Mouse (Mus musculus) thymus, postnatal 14 days (tissue): ENCODE results near the gene Galnt10.

Source experiments
- DNase-seq: peaks from one replicate; pipeline ENCODE4 v3.0.0; 2021

The Galnt10 gene

DNA sequence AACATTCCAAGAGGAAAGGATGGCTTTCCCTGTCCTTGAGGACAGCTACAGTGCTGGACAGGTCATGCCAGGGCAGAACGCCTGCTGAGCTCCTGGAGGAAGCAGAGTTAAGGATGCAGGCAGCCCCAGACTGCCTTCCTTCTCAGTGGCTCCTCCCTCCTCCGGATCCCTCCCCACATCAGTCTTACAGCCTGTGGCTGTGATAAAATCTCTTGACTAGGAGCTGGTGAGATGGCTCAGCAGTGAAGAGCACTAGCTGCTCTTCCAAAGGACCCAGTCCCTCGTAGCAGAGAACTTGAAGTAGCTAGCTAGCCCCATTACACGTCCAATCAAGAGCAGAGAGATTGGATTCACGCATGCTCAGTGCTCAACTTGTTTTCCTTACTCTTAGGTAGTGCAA is 15.6 kb downstream of the Galnt10 start:
- peak; percentile 61 for DNase-seq

- peak; percentile 4 for DNase-seq
Observed at GRCm38 (mm10) chr11:57661492-57662229, 16.4 kb downstream of the Galnt10 start.

DNA sequence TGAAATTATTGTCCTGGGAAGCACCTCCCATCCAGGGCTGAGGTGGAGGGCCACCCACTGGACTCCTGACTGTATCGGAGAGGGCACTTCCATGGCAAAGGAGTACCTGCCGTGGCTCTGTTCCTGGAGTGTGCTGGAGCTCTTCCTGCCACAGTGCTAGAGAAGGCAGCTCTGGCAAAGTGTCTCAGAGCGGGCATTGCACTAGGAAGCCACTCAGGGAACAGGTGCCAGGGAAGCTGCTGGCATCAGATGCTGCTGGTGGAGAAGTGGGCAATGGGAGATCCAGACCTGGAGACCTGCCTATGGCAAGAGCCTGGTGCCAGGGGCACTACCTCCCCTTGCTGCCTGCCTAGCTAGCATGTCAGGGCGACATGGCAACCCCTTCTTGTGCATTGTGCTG is 17.0 kb downstream of the Galnt10 start:
- DNase-seq = no peak

DNA sequence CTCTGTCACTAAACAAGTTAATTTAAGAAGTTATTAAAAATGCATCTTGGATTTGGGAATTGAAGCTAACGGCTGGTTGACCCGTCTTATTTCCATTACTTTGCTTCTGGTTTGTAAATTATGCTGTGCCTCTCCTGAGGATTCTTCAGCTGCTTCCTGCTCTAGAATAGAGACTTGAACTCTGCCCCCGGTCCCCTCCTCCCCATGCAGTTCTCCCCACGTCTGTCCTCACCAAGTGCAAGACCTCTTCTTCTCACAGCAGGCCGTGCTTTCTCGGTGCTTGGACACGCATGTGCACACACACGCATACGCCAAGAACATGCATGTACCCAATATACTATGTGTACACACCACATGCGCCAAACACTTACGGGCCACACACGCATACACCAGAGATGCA is 18.0 kb downstream of the Galnt10 start:
- DNase-seq = no peak

GRCm38 (mm10) chr11:57664741-57665140 is 19.5 kb downstream of the Galnt10 start:
- peak; percentile 77 for DNase-seq

DNA sequence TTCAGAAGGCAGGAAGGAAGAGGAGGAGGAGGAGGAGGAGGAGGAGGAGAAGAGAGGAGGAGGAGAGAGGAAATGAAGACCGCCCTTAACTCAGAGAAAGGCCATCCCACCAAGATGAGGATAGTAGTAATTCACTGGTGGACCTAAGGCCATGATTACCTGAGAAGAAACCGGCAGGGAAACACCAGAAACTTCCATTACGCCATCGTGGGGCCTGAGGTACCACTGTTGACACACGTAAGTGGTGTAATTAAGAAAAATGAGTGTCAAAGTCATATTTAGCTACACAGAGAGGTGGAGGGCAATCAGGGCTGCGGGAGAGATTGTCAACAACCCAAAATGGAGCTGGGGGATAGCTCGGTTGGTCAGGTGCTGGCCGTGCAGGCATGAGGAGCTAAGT is 23.0 kb downstream of the Galnt10 start:
- DNase-seq = no peak

GRCm38 (mm10) chr11:57669522-57669921 is 24.3 kb downstream of the Galnt10 start:
- peak; percentile 72 for DNase-seq

- DNase-seq = no peak
Observed at GRCm38 (mm10) chr11:57671120-57671697, 26.0 kb downstream of the Galnt10 start.

DNA sequence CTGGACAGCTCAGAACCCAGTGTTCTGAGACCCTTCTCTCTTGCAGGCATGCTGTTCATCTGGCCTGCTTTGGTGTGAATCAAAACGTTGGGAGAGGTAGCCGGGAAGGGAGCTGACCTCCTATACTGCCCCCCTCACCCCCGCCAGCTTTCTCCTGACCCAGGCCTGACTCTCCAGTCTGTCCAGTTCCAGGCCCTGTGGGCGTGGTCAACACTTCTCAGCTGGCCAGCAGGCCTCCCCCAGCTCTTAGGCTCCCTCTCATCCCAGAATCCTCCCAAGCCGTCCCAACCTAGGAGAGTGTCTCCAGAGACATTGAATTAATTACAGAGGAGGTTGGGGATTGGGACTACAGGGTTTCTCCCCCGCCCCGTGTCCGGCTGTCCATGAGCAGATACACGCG is 26.6 kb downstream of the Galnt10 start:
- DNase-seq = no peak

GRCm38 (mm10) chr11:57672995-57673394 is 27.8 kb downstream of the Galnt10 start:
- DNase-seq = peak; percentile 73

GRCm38 (mm10) chr11:57673977-57674687 is 28.9 kb downstream of the Galnt10 start:
- DNase-seq = no peak

GRCm38 (mm10) chr11:57677261-57677660 is 32.0 kb downstream of the Galnt10 start:
- no peak for DNase-seq

GRCm38 (mm10) chr11:57682589-57682988 is 37.3 kb downstream of the Galnt10 start:
- no peak for DNase-seq

DNA sequence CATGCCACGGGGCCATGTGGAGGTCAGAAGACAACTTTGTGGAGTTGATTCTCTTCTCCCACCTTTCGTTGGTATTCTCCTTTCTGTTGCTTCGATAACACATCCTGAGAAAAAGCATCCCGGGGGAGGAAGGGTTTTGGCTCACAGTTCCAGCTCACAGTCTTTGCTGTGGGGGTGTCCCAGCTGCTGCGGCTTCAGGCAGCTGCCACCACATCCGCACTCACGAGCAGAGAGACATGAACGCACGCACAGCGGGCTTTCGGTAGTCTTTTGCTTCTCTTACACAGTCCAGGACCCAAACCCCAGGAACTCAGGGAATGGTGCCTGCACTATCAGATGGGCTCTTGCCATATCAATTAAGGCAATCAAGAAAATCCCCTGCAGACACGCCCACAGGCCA is 37.9 kb downstream of the Galnt10 start:
- DNase-seq = peak; percentile 59

GRCm38 (mm10) chr11:57683931-57684330 is 38.7 kb downstream of the Galnt10 start:
- no peak for DNase-seq

DNA sequence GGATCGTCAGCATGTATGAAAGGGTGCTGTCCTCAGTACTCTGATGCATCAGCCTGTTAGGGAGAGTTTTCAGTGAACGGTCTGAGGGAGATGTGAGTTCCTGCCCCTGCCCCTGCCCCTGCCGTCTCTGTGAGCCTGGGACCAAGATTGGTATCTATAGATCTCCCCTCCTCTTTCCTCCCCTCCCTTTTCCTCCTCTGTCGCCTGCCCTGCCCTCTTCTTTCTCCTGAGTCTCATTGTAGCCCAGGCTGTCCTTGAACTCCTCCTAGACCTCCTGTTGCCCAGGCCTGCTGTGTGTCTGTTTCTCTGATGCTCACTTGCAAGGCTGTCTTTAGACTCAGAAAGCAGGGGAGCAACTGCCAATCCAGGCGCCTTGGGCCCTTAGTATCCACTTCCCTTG is 39.6 kb downstream of the Galnt10 start:
- no peak for DNase-seq

DNA sequence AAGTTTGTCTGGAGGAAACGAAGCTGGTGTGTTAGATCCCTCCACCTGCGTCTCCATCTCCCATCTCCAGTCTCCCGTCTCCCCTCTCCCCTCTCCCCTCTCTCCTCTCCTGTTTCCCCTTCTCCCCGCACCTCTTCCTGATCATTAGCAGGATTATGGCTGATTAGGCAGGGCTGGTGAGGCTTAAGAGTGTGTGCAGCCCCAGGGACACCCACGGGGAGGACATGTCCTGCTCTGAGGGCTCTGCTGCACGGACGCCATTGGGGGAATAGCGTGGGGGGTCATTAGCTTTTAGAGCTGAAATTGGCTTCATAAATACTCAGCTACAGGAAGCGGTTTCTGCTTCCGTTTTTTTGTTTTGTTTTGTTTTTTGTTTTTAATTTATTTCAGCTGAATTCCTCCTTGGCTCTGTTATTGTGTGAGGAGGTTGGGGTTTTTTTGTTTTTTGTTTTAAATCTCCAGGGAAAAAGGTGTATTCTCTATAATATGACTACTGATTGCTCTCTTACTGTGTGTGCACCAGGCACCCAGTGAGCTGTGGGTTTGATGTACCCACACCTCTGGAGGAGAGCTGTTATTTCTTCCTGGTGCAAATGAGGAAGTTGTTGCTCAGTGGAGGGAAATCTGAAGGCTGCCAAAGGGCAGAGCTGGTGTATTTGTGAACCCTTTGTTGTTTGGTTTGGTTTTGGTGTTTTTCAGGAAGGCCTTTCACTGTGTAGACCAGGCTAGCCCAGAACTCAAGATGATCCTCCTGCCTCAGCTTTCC is 40.6 kb downstream of the Galnt10 start:
- no peak for DNase-seq

DNA sequence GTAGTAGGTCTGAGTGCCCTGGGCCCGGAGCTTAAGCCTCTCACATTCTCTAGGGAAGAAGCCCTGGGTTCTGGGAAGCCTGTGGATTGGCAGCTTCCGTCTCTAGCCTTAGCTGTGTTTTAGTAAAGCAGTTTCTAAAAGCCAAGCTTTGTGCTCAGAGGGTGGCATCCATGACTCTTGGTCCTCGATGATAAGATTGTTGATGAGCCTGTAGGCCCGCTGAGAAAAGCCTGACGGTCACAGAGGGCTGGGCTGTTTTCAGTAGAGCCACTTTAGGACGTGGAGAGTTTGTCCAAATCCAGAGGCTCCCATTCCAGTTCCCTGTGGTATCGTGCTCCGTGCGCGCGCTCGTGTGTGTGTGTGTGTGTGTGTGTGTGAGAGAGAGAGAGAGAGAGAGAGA is 41.6 kb downstream of the Galnt10 start:
- DNase-seq = no peak

DNA sequence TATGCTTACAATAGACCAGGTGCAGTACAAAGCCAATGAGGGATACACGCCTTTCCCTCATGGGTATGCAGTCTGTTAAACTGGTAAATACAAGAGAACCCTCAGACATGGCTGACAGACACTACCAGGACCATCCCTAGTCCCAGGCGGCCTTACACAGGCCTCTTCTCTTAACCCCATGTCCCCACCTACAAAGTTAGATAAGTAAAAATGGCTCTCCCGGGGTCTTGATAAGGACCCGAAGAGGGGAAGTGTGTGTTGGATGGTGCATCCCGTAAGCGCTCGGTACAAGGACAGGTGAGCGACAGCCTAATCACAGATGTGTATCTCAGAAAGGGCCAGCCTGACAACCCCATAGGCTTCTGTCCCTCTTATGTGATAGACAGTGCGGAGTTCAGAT is 42.0 kb downstream of the Galnt10 start:
- DNase-seq = no peak

DNA sequence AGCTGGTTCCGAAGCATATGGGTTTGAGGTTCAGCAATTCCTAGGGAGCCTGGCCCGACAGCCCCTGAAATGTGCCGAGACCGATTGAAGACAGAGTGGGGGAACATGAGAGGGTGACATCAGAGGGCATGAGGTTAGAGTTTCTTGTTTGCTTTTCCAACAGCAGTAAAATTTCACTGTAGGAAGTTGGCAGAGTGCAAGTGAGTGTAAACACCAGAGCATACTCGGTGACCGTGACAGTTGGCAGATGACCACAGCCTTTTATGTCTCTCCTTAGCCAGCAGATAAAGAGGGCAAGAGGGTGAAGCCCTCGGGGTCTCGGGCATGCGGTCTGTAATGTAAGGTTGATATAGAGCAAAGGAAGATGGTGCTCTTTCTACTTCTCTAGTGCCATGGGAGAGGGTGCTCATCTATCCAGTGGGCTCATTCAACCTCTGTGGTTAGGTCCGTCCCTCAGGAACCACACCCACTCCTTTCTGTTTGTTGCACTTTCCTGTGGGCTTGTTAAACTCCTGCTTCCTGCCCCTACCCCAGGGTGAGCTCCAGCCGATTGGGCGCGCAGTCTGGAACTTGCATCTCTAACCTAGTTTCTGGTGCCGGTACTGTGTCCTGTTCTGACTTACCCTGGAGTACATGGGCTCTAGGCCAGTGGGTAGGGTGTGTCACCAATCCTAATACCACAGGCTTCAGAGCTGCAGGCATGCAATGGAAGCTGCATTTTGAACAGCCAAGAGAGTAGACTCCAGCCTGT is 43.1 kb downstream of the Galnt10 start:
- DNase-seq = no peak

GRCm38 (mm10) chr11:57689811-57690210 is 44.6 kb downstream of the Galnt10 start:
- DNase-seq = no peak

DNA sequence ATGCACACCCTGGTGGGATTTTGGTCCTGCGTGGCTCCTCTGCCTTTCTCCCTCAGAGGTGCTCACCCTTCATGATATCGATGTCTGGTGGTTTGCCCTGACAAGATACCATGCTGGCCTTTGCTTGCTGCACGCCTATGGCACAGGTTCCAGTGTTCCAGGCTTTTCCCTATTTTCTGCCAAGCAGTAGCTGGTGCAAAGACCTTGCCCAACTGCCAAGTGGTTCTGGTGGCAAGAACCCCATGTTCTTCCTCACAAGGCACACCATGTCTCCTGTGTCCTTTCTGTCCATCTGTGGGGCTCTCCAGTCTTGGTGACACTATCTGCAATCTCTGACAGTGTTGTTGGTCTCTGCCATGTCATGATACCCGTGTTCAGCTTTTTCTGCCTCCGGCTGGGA is 45.6 kb downstream of the Galnt10 start:
- DNase-seq = no peak

GRCm38 (mm10) chr11:57691939-57692338 is 46.7 kb downstream of the Galnt10 start:
- no peak for DNase-seq
